Mouse (Mus musculus): ENCODE data around the gene Zkscan8. TPM values are rescaled to one million over a fixed set of nuclear protein-coding genes. Genes with fewer than 3 reads are reported as not detected.
A peak's percentile ranks its signal among the peaks of the same experiment; 100 is the strongest.
"Not testable (repeated sequence)": the region's sequence is repeated elsewhere in the genome, so short reads cannot be mapped to it uniquely, and the experiment has no call there.

The Zkscan8 gene
- 10 to 100 TPM in 1 of 2 experiments, 1 to 10 TPM in 1; 8.0 to 11.4 TPM for total RNA-seq (2021)
- long read RNA-seq, experiment 1, partial matches to known transcripts, result 1 of 2 reads
- long read RNA-seq, experiment 1, other reads (novel, unspliced or antisense), result 1 of 2 reads
- long read RNA-seq, experiment 2, full-length matches to known transcripts, result 1 of 2 reads
- long read RNA-seq, experiment 2, partial matches to known transcripts, result 0 of 2 reads
- long read RNA-seq, experiment 2, other reads (novel, unspliced or antisense), result 1 of 2 reads

GRCm38 (mm10) chr13:21530781-21531201 lies at the start of gene Zkscan8:
TSS of gene Zkscan8 (minus strand) at chr13:21531120.
- peak; percentile 76 for DNase-seq

- no peak for DNase-seq
Observed at GRCm38 (mm10) chr13:21559793-21560192, 28.9 kb upstream of the Zkscan8 start, which contains the start of gene Olfr1535. TSS of gene Olfr1535 (minus strand) at chr13:21559893.

GRCm38 (mm10) chr13:21550416-21551110 lies 19.6 kb upstream of the Zkscan8 start:
- DNase-seq, result no peak

- no peak for DNase-seq
Observed at GRCm38 (mm10) chr13:21549487-21549886, 18.6 kb upstream of the Zkscan8 start.

- DNase-seq, result no peak
Observed at GRCm38 (mm10) chr13:21542708-21543107, 11.8 kb upstream of the Zkscan8 start, which contains the start of gene Olfr1366. TSS of gene Olfr1366 (minus strand) at chr13:21542808.

GRCm38 (mm10) chr13:21530136-21530535 lies 784 bp downstream of the Zkscan8 start:
- DNase-seq, result no peak

- peak; percentile 77 for DNase-seq
Observed at GRCm38 (mm10) chr13:21506221-21506649, 24.7 kb downstream of the Zkscan8 start.

GRCm38 (mm10) chr13:21502296-21502695 lies 28.6 kb downstream of the Zkscan8 start:
- DNase-seq, result no peak

- not testable (repeated sequence) for DNase-seq
Observed at GRCm38 (mm10) chr13:21501182-21501581, 29.7 kb downstream of the Zkscan8 start, which contains the start of gene Gm11273. TSS of gene Gm11273 (minus strand) at chr13:21501418.

GRCm38 (mm10) chr13:21495080-21495479 lies 35.8 kb downstream of the Zkscan8 start, which contains the start of gene AK157302:
TSS of gene AK157302 (plus strand) at chr13:21495223.
- DNase-seq, result no peak

- no peak for DNase-seq
Observed at GRCm38 (mm10) chr13:21492847-21493246, 38.1 kb downstream of the Zkscan8 start.

GRCm38 (mm10) chr13:21486881-21487280 lies 44.0 kb downstream of the Zkscan8 start:
- DNase-seq, result no peak

- DNase-seq, result peak; percentile 45
Observed at GRCm38 (mm10) chr13:21478759-21479670, 51.9 kb downstream of the Zkscan8 start, which contains the start of the genes Zkscan4 and Gm10065. TSS of gene Zkscan4 (plus strand) at chr13:21478907. TSS of gene Gm10065 (minus strand) at chr13:21479441.

GRCm38 (mm10) chr13:21472427-21472826 lies 58.5 kb downstream of the Zkscan8 start:
- DNase-seq, result no peak

GRCm38 (mm10) chr13:21469097-21469496 lies 61.8 kb downstream of the Zkscan8 start:
- DNase-seq, result no peak

- DNase-seq, result peak; percentile 77
Observed at GRCm38 (mm10) chr13:21468061-21469019, 62.6 kb downstream of the Zkscan8 start, which contains the start of gene Nkapl. TSS of gene Nkapl (minus strand) at chr13:21468509.

GRCm38 (mm10) chr13:21467336-21467735 lies 63.6 kb downstream of the Zkscan8 start:
- DNase-seq, result no peak
